Mouse (Mus musculus) heart, embryonic 14.5 days (tissue): ENCODE measurements around the gene Disc1. TPM values are rescaled to one million over a fixed set of nuclear protein-coding genes. Genes with fewer than 3 reads are reported as not detected.

Experiments used
- ATAC-seq: fragments of 200-750 bp; cut with Nextera tagmentation; 2 replicates; pipeline ENCODE4 v1.8.0; 2017; ENCODE audit warnings: low read depth, moderate TSS enrichment; ENCODE audit not compliant: insufficient number of reproducible peaks, insufficient read depth, low FRiP score
- H3K27ac ChIP-seq, 2 experiments: fragments of 200-500 bp in 1 of 2; fragments of 300-500 bp in 1 of 2; sonication (generic) in 1 of 2; replicated peaks in 1 of 2; 2 replicates each; pipeline ENCODE4 v1.5.1; 2012 to 2014; ENCODE audit warnings: low read depth in 2 of 2, low read length in 2 of 2, control low read depth in 1 of 2, mild to moderate bottlenecking in 1 of 2, mixed read lengths in 1 of 2; ENCODE audit not compliant: control insufficient read depth in 1 of 2, insufficient read depth in 1 of 2
- H3K27me3 ChIP-seq: fragments of 300-500 bp; sonication (generic); 2 replicates; pipeline ENCODE4 v1.6.1; 2014; ENCODE audit warnings: mild to moderate bottlenecking, low read length, control low read depth; ENCODE audit not compliant: control insufficient read depth, insufficient read depth
- H3K36me3 ChIP-seq: fragments of 300-500 bp; sonication (generic); 2 replicates; pipeline ENCODE4 v1.6.1; 2014; ENCODE audit warnings: mild to moderate bottlenecking, control low read depth, low read length, mixed read lengths; ENCODE audit not compliant: control insufficient read depth, insufficient read depth
- H3K4me1 ChIP-seq, 2 experiments: fragments of 200-500 bp in 1 of 2; fragments of 300-500 bp in 1 of 2; sonication (generic) in 1 of 2; 2 replicates each; pipeline ENCODE4 v1.6.1; 2012 to 2014; ENCODE audit warnings: low read length in 2 of 2, control low read depth in 1 of 2, mixed read lengths in 1 of 2; ENCODE audit not compliant: control insufficient read depth in 2 of 2, insufficient read depth in 2 of 2
- H3K4me2 ChIP-seq: fragments of 300-500 bp; sonication (generic); 2 replicates; pipeline ENCODE4 v1.6.1; 2014; ENCODE audit warnings: mild to moderate bottlenecking, low read length
- H3K4me3 ChIP-seq, 2 experiments: fragments of 200-500 bp in 1 of 2; fragments of 300-500 bp in 1 of 2; sonication (generic) in 1 of 2; 2 replicates each; pipeline ENCODE4 v1.5.1; 2012 to 2014; ENCODE audit warnings: low read length in 2 of 2, mild to moderate bottlenecking in 2 of 2, control low read depth in 1 of 2, low read depth in 1 of 2, moderate library complexity in 1 of 2; ENCODE audit not compliant: control insufficient read depth in 1 of 2, insufficient read depth in 1 of 2
- H3K9ac ChIP-seq: fragments of 300-500 bp; sonication (generic); 2 replicates; pipeline ENCODE4 v1.6.1; 2014; ENCODE audit warnings: mild to moderate bottlenecking, low read length
- H3K9me3 ChIP-seq: fragments of 300-500 bp; sonication (generic); 2 replicates; pipeline ENCODE4 v1.6.1; 2016; ENCODE audit warnings: low read length, control low read depth; ENCODE audit not compliant: control insufficient read depth
- WGBS: fragments of 180-500 bp; shearing (Covaris S2); extraction: QIAGEN DNeasy Blood & Tissue Kit; methylation state at CpG from one replicate; pipeline ENCODE4 v1.1.7; 2014; 5-methylcytosine and 5-hydroxymethylcytosine counted together
- polyA plus RNA-seq: library from polyadenylated mRNA; unstranded; fragments of >200 nt; fragmentation: Nextera tagmentation; extraction: Ambion mirVana; gene quantifications from 2 replicates; pipeline ENCODE4 v1.2.1, GENCODE M21; 2014

Disc1 gene
- polyA plus RNA-seq, 1 experiment from 2014 or later, result 4.2 TPM

GRCm38 (mm10) chr8:125037081-125037480, 16.9 kb upstream of the Disc1 start:
- no peaks in the 10 kb centered on the region for H3K9me3 ChIP-seq
- peak overlapping the region; percentile 8 to 42; a peak in 1 of 4 replicates for H3K27ac ChIP-seq
- H3K4me1 ChIP-seq, result no peaks in the 10 kb centered on the region; a peak in 1 of 4 replicates
- peaks cover 65% of the 10 kb centered on the region for H3K36me3 ChIP-seq
- no peak overlapping the region for H3K4me2 ChIP-seq
- no peak for ATAC-seq
- H3K4me3 ChIP-seq, result no peak overlapping the region
- WGBS, result 66% methylated on average over 7 of the region's 7 CpGs
- H3K9ac ChIP-seq, result no peak overlapping the region
- no peaks in the 10 kb centered on the region for H3K27me3 ChIP-seq

DNA sequence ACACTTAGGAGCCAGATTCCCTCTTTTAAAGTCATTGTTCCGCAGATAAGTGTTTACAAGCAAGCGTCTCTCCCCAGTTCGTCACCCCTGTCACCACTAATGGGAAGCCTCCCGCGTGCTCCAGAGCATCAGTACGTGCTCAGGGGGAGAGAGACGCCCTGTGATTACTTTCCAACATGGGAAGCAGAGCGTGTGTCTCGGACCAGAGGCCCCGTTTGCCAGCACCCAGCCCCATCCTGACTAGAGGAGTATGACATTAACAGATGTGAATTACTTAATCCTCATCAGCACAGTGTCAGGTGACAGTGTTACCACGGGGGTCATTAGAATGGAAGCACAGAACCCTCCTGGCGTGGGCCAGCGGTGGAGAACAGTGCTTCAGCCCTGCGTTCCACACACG, 15.3 kb upstream of the Disc1 start:
- no peaks in the 10 kb centered on the region for H3K27me3 ChIP-seq

GRCm38 (mm10) chr8:125040587-125041375, 13.2 kb upstream of the Disc1 start:
- no peak overlapping the region for H3K27ac ChIP-seq
- H3K36me3 ChIP-seq, result peaks cover 38% of the 10 kb centered on the region; the same call in 1 of the 2 replicates
- no peak overlapping the region for H3K4me2 ChIP-seq
- H3K9me3 ChIP-seq, result 0 out of 2 replicates have a peak, but pooled peaks cover 3% of the 10 kb centered on the region
- no peak for ATAC-seq
- H3K9ac ChIP-seq, result no peak overlapping the region
- 57% methylated on average over 15 of the region's 15 CpGs for WGBS
- no peaks in the 10 kb centered on the region; a peak in 1 of 4 replicates for H3K4me1 ChIP-seq
- H3K4me3 ChIP-seq, result no peak overlapping the region
- no peaks in the 10 kb centered on the region for H3K27me3 ChIP-seq

More for the DNA sequence above, 15.3 kb upstream of the Disc1 start:
- Histone ChIP-seq H3K27ac (no peak overlapping the region), H3K36me3 (peaks cover 49% of the 10 kb centered on the region), H3K9ac (no peak overlapping the region), H3K9me3 (no peaks in the 10 kb centered on the region), H3K4me3 (no peak overlapping the region), H3K4me1 (no peaks in the 10 kb centered on the region; a peak in 1 of 4 replicates), H3K4me2 (no peak overlapping the region)
- ATAC-seq, result 0 out of 2 replicates have a peak, but pooled peaks have one; percentile 42
- 83% methylated on average over 15 of the region's 15 CpGs for WGBS

DNA sequence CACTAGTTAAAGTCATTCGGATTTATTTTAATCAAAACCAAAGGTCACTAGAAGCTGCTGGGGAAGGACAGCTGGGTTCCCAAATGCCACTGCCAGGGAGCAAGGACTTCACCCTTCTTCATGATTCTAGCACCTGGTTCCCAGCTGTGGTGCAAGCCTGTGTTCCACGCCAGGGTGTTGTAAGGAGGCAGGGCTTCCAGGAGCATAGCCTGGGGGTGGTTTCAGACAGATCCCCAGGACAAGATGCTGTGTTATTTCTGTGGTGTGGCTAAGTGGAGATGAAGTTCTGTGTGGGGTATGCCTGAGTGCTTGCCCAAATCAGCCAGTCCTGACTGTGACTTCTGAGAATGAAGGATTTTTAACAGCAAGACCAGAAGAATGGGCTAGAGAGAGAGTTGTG, 12.5 kb upstream of the Disc1 start:
- Histone ChIP-seq H3K4me2 (no peak overlapping the region), H3K9me3 (0 out of 2 replicates have a peak, but pooled peaks cover 3% of the 10 kb centered on the region), H3K4me3 (no peak overlapping the region), H3K27ac (no peak overlapping the region), H3K4me1 (no peaks in the 10 kb centered on the region; a peak in 1 of 4 replicates), H3K36me3 (peaks cover 34% of the 10 kb centered on the region; the same call in 1 of the 2 replicates), H3K27me3 (no peaks in the 10 kb centered on the region), H3K9ac (no peak overlapping the region)
- ATAC-seq, result no peak
- 50% methylated on average over 2 of the region's 2 CpGs for WGBS

DNA sequence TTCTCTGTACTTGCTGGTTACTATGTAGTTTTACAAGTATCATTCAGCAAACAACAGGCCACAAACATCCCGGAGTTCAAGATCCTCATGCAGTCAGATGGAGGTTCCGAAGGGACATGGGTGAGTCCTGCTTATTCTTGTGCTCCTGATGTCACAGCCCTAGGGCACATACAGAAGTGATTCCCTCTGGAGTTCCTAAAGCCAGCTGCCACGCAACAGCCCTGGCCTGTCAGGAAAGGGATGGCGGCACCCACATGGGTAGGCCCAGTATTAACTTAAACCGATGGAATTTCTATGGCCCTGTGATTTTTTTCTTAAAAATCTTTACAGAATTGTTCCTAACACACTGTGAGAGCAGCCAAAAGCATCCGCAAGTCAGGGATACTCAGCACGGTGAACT, 10.6 kb upstream of the Disc1 start:
- Histone ChIP-seq H3K4me3 (no peak overlapping the region), H3K27ac (no peak overlapping the region), H3K36me3 (peaks cover 15% of the 10 kb centered on the region; the same call in 1 of the 2 replicates), H3K9ac (no peak overlapping the region), H3K9me3 (0 out of 2 replicates have a peak, but pooled peaks cover 3% of the 10 kb centered on the region), H3K4me1 (no peaks in the 10 kb centered on the region; a peak in 1 of 4 replicates), H3K27me3 (no peaks in the 10 kb centered on the region), H3K4me2 (no peak overlapping the region)
- ATAC-seq, result no peak
- 86% methylated on average over 7 of the region's 7 CpGs for WGBS

- H3K27me3 ChIP-seq, result no peaks in the 10 kb centered on the region
- 31% methylated on average over 9 of the region's 9 CpGs for WGBS
Observed at GRCm38 (mm10) chr8:125043935-125044334, 10.1 kb upstream of the Disc1 start.

GRCm38 (mm10) chr8:125045760-125046159, 8.2 kb upstream of the Disc1 start:
- Histone ChIP-seq H3K27me3 (no peaks in the 10 kb centered on the region), H3K27ac (no peak overlapping the region), H3K4me2 (no peak overlapping the region), H3K4me3 (no peak overlapping the region), H3K36me3 (no peaks in the 10 kb centered on the region), H3K9ac (no peak overlapping the region), H3K9me3 (0 out of 2 replicates have a peak, but pooled peaks cover 3% of the 10 kb centered on the region), H3K4me1 (peaks cover 3% of the 10 kb centered on the region in 2 experiments; a peak in 2 of 4 replicates)
- no peak for ATAC-seq
- WGBS, result 89% methylated on average over 1 of the region's 1 CpGs

More at GRCm38 (mm10) chr8:125043935-125044334, 10.1 kb upstream of the Disc1 start:
- H3K36me3 ChIP-seq, result peaks cover 10% of the 10 kb centered on the region; the same call in 1 of the 2 replicates
- no peak overlapping the region for H3K4me2 ChIP-seq
- 0 out of 2 replicates have a peak, but pooled peaks cover 3% of the 10 kb centered on the region for H3K9me3 ChIP-seq
- no peak overlapping the region for H3K4me3 ChIP-seq
- no peak overlapping the region for H3K27ac ChIP-seq
- no peak for ATAC-seq
- H3K9ac ChIP-seq, result no peak overlapping the region
- H3K4me1 ChIP-seq, result peaks cover 1 to 2% of the 10 kb centered on the region in 2 experiments; a peak in 2 of 4 replicates
